ENCODE assay signal across 13 mouse cellular contexts in the genomic region with DNA sequence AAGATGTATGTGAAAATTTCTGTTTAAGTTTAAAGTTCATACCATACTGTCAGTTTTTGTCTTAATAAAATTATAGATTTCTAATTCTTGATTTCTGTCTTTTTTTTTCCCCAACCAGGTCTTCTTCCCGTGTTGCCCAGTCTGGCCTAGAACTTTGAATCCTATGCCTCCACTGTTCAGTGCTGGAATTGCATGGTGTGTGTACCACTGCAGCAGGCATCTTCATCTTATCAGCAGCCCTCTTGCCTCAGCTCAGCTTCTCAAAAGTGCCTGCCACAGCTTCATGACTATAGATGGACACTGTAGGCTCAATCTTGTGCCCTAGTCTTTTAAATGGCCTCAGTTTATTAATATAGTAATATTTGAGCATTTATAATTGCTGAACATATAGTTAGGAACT. TPM values are rescaled to one million over a fixed set of nuclear protein-coding genes. Genes with fewer than 3 reads are reported as not detected.
DNase-seq lines count a peak whose midpoint lies in the region; ATAC-seq and TF ChIP-seq lines count a peak whose summit lies in the region.
"Had no signal": no experiment of that assay in that cellular context is flagged by ENCODE, and none has a peak within 500 bp of the region (broad histone marks: within the 10 kb centered on the region; RNA-seq: fewer than 3 reads in every experiment).

No protein-coding gene starts in this region.

- no peak overlapping the region for H3K4me2 ChIP-seq in hindbrain, postnatal 0 days (ENCODE audit: low read depth, low read length)
- H3K4me2 ChIP-seq in hindbrain, embryonic 12.5 days (replicated peaks), result no peak overlapping the region
- H3K4me2 ChIP-seq in midbrain, postnatal 0 days (ENCODE audit: low read depth, low read length, poor library complexity, severe bottlenecking), result no peak overlapping the region
- H3K4me2 ChIP-seq in midbrain, embryonic 16.5 days (ENCODE audit: low read length), result no peak overlapping the region
- H3K4me2 ChIP-seq: embryonic facial prominence, embryonic 12.5 days; midbrain, embryonic 12.5 days had no signal

- no peaks in the 10 kb centered on the region for H3K27me3 ChIP-seq in hindbrain, postnatal 0 days (ENCODE audit: insufficient read depth, low read length)
- H3K27me3 ChIP-seq in hindbrain, embryonic 12.5 days, result no peaks in the 10 kb centered on the region
- H3K27me3 ChIP-seq in midbrain, postnatal 0 days (ENCODE audit: insufficient read depth, low read length), result no peaks in the 10 kb centered on the region
- H3K27me3 ChIP-seq in midbrain, embryonic 16.5 days (ENCODE audit: control insufficient read depth, insufficient read depth, low read depth, low read length), result no peaks in the 10 kb centered on the region
- H3K27me3 ChIP-seq: embryonic facial prominence, embryonic 12.5 days; midbrain, embryonic 12.5 days had no signal

- no peak for ATAC-seq in hindbrain, postnatal 0 days
- no peak for ATAC-seq in hindbrain, embryonic 12.5 days (ENCODE audit: low FRiP score)
- no peak for ATAC-seq in midbrain, postnatal 0 days (ENCODE audit: low FRiP score)
- no peak for ATAC-seq in midbrain, embryonic 16.5 days

- no peak overlapping the region for H3K4me3 ChIP-seq in hindbrain, postnatal 0 days (ENCODE audit: low read length)
- H3K4me3 ChIP-seq in hindbrain, embryonic 12.5 days, result no peak overlapping the region
- no peak overlapping the region for H3K4me3 ChIP-seq in midbrain, postnatal 0 days (ENCODE audit: low read depth, low read length)
- H3K4me3 ChIP-seq in midbrain, embryonic 16.5 days (ENCODE audit: low read depth, low read length), result no peak overlapping the region
- H3K4me3 ChIP-seq: embryonic facial prominence, embryonic 12.5 days; midbrain, embryonic 12.5 days had no signal

- TF ChIP-seq CTCF in hindbrain, postnatal 0 days (IDR thresholded peaks at IDR 0.05; ENCODE audit: low read depth), result peak; percentile 55; the same call in 1 of the 2 replicates
- TF ChIP-seq CTCF in midbrain, postnatal 0 days (IDR thresholded peaks at IDR 0.05), result peak; percentile 44; the same call in 1 of the 2 replicates

- H3K9ac ChIP-seq in hindbrain, postnatal 0 days (replicated peaks; ENCODE audit: low read length), result no peak overlapping the region
- no peak overlapping the region for H3K9ac ChIP-seq in hindbrain, embryonic 12.5 days
- H3K9ac ChIP-seq in midbrain, postnatal 0 days (replicated peaks; ENCODE audit: low read length, poor library complexity, severe bottlenecking), result no peak overlapping the region
- H3K9ac ChIP-seq in midbrain, embryonic 16.5 days (ENCODE audit: low read depth, low read length), result no peak overlapping the region
- H3K9ac ChIP-seq: embryonic facial prominence, embryonic 12.5 days; midbrain, embryonic 12.5 days had no signal

- DNase-seq in hindbrain, postnatal 0 days (ENCODE audit: low spot score), result peak; percentile 37
- DNase-seq in midbrain, postnatal 0 days (ENCODE audit: low spot score), result no peak
- DNase-seq in R1 (ENCODE audit: low read depth, low spot score), result peak; percentile 70
- DNase-seq in retina, postnatal 1 day, result peak; percentile 31
- no peak for DNase-seq in spleen, postnatal 36 days (ENCODE audit: low spot score in 2 of 2)
- DNase-seq in gastrocnemius, postnatal 10 days, result no peak
- DNase-seq: adrenal gland, postnatal 10 days; gastrocnemius, postnatal 36 days; right cerebral cortex, postnatal 4 days had no signal

- WGBS in hindbrain, postnatal 0 days, result 41% methylated on average over 1 of the region's 1 CpGs
- 52% methylated on average over 1 of the region's 1 CpGs for WGBS in hindbrain, embryonic 12.5 days
- WGBS in midbrain, postnatal 0 days, result 31% methylated on average over 1 of the region's 1 CpGs
- WGBS in midbrain, embryonic 16.5 days, result 42% methylated on average over 1 of the region's 1 CpGs

- peaks cover 38% of the 10 kb centered on the region for H3K36me3 ChIP-seq in hindbrain, postnatal 0 days (ENCODE audit: insufficient read depth, low read length)
- H3K36me3 ChIP-seq in hindbrain, embryonic 12.5 days, result peaks cover 84% of the 10 kb centered on the region
- H3K36me3 ChIP-seq in midbrain, postnatal 0 days (ENCODE audit: insufficient read depth, low read length), result peaks cover 39% of the 10 kb centered on the region
- peaks cover 35% of the 10 kb centered on the region for H3K36me3 ChIP-seq in midbrain, embryonic 16.5 days (ENCODE audit: control insufficient read depth, insufficient read depth, low read length)

- no peaks in the 10 kb centered on the region for H3K4me1 ChIP-seq in hindbrain, postnatal 0 days (ENCODE audit: insufficient read depth, low read length)
- no peaks in the 10 kb centered on the region for H3K4me1 ChIP-seq in hindbrain, embryonic 12.5 days
- no peaks in the 10 kb centered on the region for H3K4me1 ChIP-seq in midbrain, postnatal 0 days (ENCODE audit: insufficient read depth, low read length)
- no peaks in the 10 kb centered on the region for H3K4me1 ChIP-seq in midbrain, embryonic 16.5 days (ENCODE audit: control insufficient read depth, insufficient read depth, low read length)
- H3K4me1 ChIP-seq: embryonic facial prominence, embryonic 12.5 days; midbrain, embryonic 12.5 days had no signal

- no peak overlapping the region for H3K27ac ChIP-seq in hindbrain, postnatal 0 days
- no peak overlapping the region for H3K27ac ChIP-seq in hindbrain, embryonic 12.5 days
- H3K27ac ChIP-seq in midbrain, postnatal 0 days (ENCODE audit: low read depth, low read length), result no peak overlapping the region
- H3K27ac ChIP-seq in midbrain, embryonic 16.5 days (ENCODE audit: low read length), result no peak overlapping the region
- H3K27ac ChIP-seq: embryonic facial prominence, embryonic 12.5 days; midbrain, embryonic 12.5 days had no signal

- H3K9me3 ChIP-seq in hindbrain, postnatal 0 days (ENCODE audit: low read length), result no peaks in the 10 kb centered on the region
- H3K9me3 ChIP-seq in hindbrain, embryonic 12.5 days (replicated peaks), result no peaks in the 10 kb centered on the region
- H3K9me3 ChIP-seq in midbrain, postnatal 0 days (ENCODE audit: low read length), result no peaks in the 10 kb centered on the region
- no peaks in the 10 kb centered on the region for H3K9me3 ChIP-seq in midbrain, embryonic 16.5 days (replicated peaks; ENCODE audit: control insufficient read depth, low read length, poor library complexity, severe bottlenecking)
- H3K9me3 ChIP-seq: embryonic facial prominence, embryonic 12.5 days; midbrain, embryonic 12.5 days had no signal

RNA-seq across cellular contexts. Expression of gene Cbx1, which starts 19.1 kb away (rescaled TPM):
- total RNA-seq in hindbrain, postnatal 0 days (2014; rRNA removed), result 23.1 and 27.9 TPM in 2 replicates
- 57.2 and 63.0 TPM in 2 replicates for polyA plus RNA-seq in hindbrain, postnatal 0 days (2015; fragmentation: Nextera tagmentation; extraction: Ambion mirVana)
- polyA plus RNA-seq in hindbrain, embryonic 12.5 days (2016; fragmentation: Nextera tagmentation; extraction: Ambion mirVana), result 136 TPM in 2 replicates
- total RNA-seq in midbrain, postnatal 0 days (2014; rRNA removed), result 29.0 and 38.1 TPM in 2 replicates
- 47.6 and 53.2 TPM in 2 replicates for polyA plus RNA-seq in midbrain, postnatal 0 days (2015; fragmentation: Nextera tagmentation; extraction: Ambion mirVana)
- polyA plus RNA-seq in midbrain, embryonic 16.5 days (2015; fragmentation: Nextera tagmentation; extraction: Ambion mirVana), result 56.2 and 66.3 TPM in 2 replicates
- 10 to 100 TPM; 45.4 to 58.1 TPM for total RNA-seq in gastrocnemius, postnatal 10 days (2021)

RNA-seq across cellular contexts. Expression of gene Nfe2l1, which starts 21.7 kb away (rescaled TPM):
- total RNA-seq in hindbrain, postnatal 0 days (2014; rRNA removed), result 91.4 and 92.8 TPM in 2 replicates
- 67.2 and 69.0 TPM in 2 replicates for polyA plus RNA-seq in hindbrain, postnatal 0 days (2015; fragmentation: Nextera tagmentation; extraction: Ambion mirVana)
- 82.8 and 88.2 TPM in 2 replicates for polyA plus RNA-seq in hindbrain, embryonic 12.5 days (2016; fragmentation: Nextera tagmentation; extraction: Ambion mirVana)
- 86.0 and 88.0 TPM in 2 replicates for total RNA-seq in midbrain, postnatal 0 days (2014; rRNA removed)
- polyA plus RNA-seq in midbrain, postnatal 0 days (2015; fragmentation: Nextera tagmentation; extraction: Ambion mirVana), result 64.5 and 68.9 TPM in 2 replicates
- 79.1 and 81.8 TPM in 2 replicates for polyA plus RNA-seq in midbrain, embryonic 16.5 days (2015; fragmentation: Nextera tagmentation; extraction: Ambion mirVana)
- total RNA-seq in gastrocnemius, postnatal 10 days (2021), result 100 to 1,000 TPM; 194 to 201 TPM

RNA-seq across cellular contexts. Expression of gene Snx11, which starts 30.7 kb away (rescaled TPM):
- total RNA-seq in hindbrain, postnatal 0 days (2014; rRNA removed), result 66.0 and 71.4 TPM in 2 replicates
- 36.5 and 40.9 TPM in 2 replicates for polyA plus RNA-seq in hindbrain, postnatal 0 days (2015; fragmentation: Nextera tagmentation; extraction: Ambion mirVana)
- polyA plus RNA-seq in hindbrain, embryonic 12.5 days (2016; fragmentation: Nextera tagmentation; extraction: Ambion mirVana), result 40.5 and 45.1 TPM in 2 replicates
- total RNA-seq in midbrain, postnatal 0 days (2014; rRNA removed), result 61.6 and 61.9 TPM in 2 replicates
- polyA plus RNA-seq in midbrain, postnatal 0 days (2015; fragmentation: Nextera tagmentation; extraction: Ambion mirVana), result 36.6 and 38.9 TPM in 2 replicates
- 46.7 TPM in 2 replicates for polyA plus RNA-seq in midbrain, embryonic 16.5 days (2015; fragmentation: Nextera tagmentation; extraction: Ambion mirVana)
- total RNA-seq in gastrocnemius, postnatal 10 days (2021), result 10 to 100 TPM; 10.5 to 11.6 TPM

RNA-seq across cellular contexts. Expression of gene Copz2, which starts 41.6 kb away (rescaled TPM):
- 6.3 and 12.6 TPM in 2 replicates for total RNA-seq in hindbrain, postnatal 0 days (2014; rRNA removed)
- 26.4 and 28.1 TPM in 2 replicates for polyA plus RNA-seq in hindbrain, postnatal 0 days (2015; fragmentation: Nextera tagmentation; extraction: Ambion mirVana)
- polyA plus RNA-seq in hindbrain, embryonic 12.5 days (2016; fragmentation: Nextera tagmentation; extraction: Ambion mirVana), result 56.5 and 60.7 TPM in 2 replicates
- 12.7 and 12.9 TPM in 2 replicates for total RNA-seq in midbrain, postnatal 0 days (2014; rRNA removed)
- 16.7 and 20.3 TPM in 2 replicates for polyA plus RNA-seq in midbrain, postnatal 0 days (2015; fragmentation: Nextera tagmentation; extraction: Ambion mirVana)
- 14.8 and 16.3 TPM in 2 replicates for polyA plus RNA-seq in midbrain, embryonic 16.5 days (2015; fragmentation: Nextera tagmentation; extraction: Ambion mirVana)
- total RNA-seq in gastrocnemius, postnatal 10 days (2021), result 10 to 100 TPM; 47.2 to 55.1 TPM

Comparison
In these comparisons a context has a peak if more than half of its experiments do, and no peak if none do; other contexts are left out.
1. DNase-seq: peak in hindbrain, postnatal 0 days (single experiment), R1 (single experiment) and retina, postnatal 1 day (single experiment); none in midbrain, postnatal 0 days (single experiment), spleen, postnatal 36 days (0 of 2) and gastrocnemius, postnatal 10 days (single experiment).